Comparison of ENCODE assay signal across 9 mouse cellular contexts in genomic region chr11:67010430-67010829, GRCm38 (mm10). TPM values are rescaled to one million over a fixed set of nuclear protein-coding genes. Genes with fewer than 3 reads are reported as not detected.
DNase-seq lines count a peak whose midpoint lies in the region; ATAC-seq lines count a peak whose summit lies in the region.
"Had no signal": no experiment of that assay in that cellular context is flagged by ENCODE, and none has a peak within 500 bp of the region (broad histone marks: within the 10 kb centered on the region; RNA-seq: fewer than 3 reads in every experiment).

No protein-coding gene starts in this region.

- H3K9me3 ChIP-seq in hindbrain, embryonic 15.5 days: no peaks in the 10 kb centered on the region
- no peaks in the 10 kb centered on the region for H3K9me3 ChIP-seq in neural tube, embryonic 15.5 days (replicated peaks)
- H3K9me3 ChIP-seq: G1E had no signal

- ATAC-seq in hindbrain, embryonic 15.5 days (ENCODE audit: low FRiP score, low read depth): peak; percentile 54; the same call in 1 of the 2 replicates
- peak; percentile 55; the same call in 1 of the 2 replicates for ATAC-seq in neural tube, embryonic 15.5 days (ENCODE audit: low FRiP score)

- no peaks in the 10 kb centered on the region for H3K36me3 ChIP-seq in hindbrain, embryonic 15.5 days
- no peaks in the 10 kb centered on the region for H3K36me3 ChIP-seq in neural tube, embryonic 15.5 days
- H3K36me3 ChIP-seq: G1E had no signal

- H3K4me3 ChIP-seq in hindbrain, embryonic 15.5 days: no peak overlapping the region
- H3K4me3 ChIP-seq in neural tube, embryonic 15.5 days (replicated peaks): no peak overlapping the region

- peak overlapping the region; percentile 40; the same call in 1 of the 2 replicates for H3K27ac ChIP-seq in hindbrain, embryonic 15.5 days (replicated peaks)
- 0 out of 2 replicates have a peak overlapping the region, but pooled peaks have one; percentile 33 for H3K27ac ChIP-seq in neural tube, embryonic 15.5 days (replicated peaks)

- peaks cover 18% of the 10 kb centered on the region for H3K4me1 ChIP-seq in hindbrain, embryonic 15.5 days (replicated peaks)
- H3K4me1 ChIP-seq in neural tube, embryonic 15.5 days: peaks cover 25% of the 10 kb centered on the region

- no peak overlapping the region for H3K9ac ChIP-seq in hindbrain, embryonic 15.5 days
- H3K9ac ChIP-seq in neural tube, embryonic 15.5 days (replicated peaks): no peak overlapping the region

- 6% methylated on average over 8 of the region's 8 CpGs for WGBS in hindbrain, embryonic 15.5 days
- 7% methylated on average over 8 of the region's 8 CpGs for WGBS in neural tube, embryonic 15.5 days

- 0 out of 2 replicates have a peak overlapping the region, but pooled peaks have one; percentile 0 for H3K4me2 ChIP-seq in hindbrain, embryonic 15.5 days
- H3K4me2 ChIP-seq in neural tube, embryonic 15.5 days: peak overlapping the region; percentile 17; the same call in 1 of the 2 replicates

- peak; percentile 32 to 40 for DNase-seq in cerebellum, postnatal 14 days
- no peak for DNase-seq in cerebellum, adult 18-20 months
- peak; percentile 39 to 50 for DNase-seq in right cerebral cortex, postnatal 10 days (ENCODE audit: low spot score in 2 of 2)
- no peak for DNase-seq in right cerebral cortex, postnatal 4 days
- no peak for DNase-seq in frontal cortex, postnatal 14 days (ENCODE audit: low spot score in 2 of 2)
- DNase-seq in gastrocnemius, adult 8-10 months (ENCODE audit: low spot score in 2 of 2): no peak

- H3K27me3 ChIP-seq in hindbrain, embryonic 15.5 days: no peaks in the 10 kb centered on the region
- H3K27me3 ChIP-seq in neural tube, embryonic 15.5 days (replicated peaks): no peaks in the 10 kb centered on the region

RNA-seq across cellular contexts. Expression of gene Tmem220, which starts 14.5 kb away (rescaled TPM):
- polyA plus RNA-seq in hindbrain, embryonic 15.5 days (2015; fragmentation: Nextera tagmentation; extraction: Ambion mirVana): 0.34 and 0.67 TPM in 2 replicates
- 0.51 and 0.59 TPM in 2 replicates for polyA plus RNA-seq in neural tube, embryonic 15.5 days (2015; fragmentation: Nextera tagmentation; extraction: Ambion mirVana)
- total RNA-seq in gastrocnemius, adult 8-10 months (2022): 1 to 10 TPM in 2 of 4 experiments, under 1 TPM in 2; 0.65 to 1.2 (median 0.90) TPM

RNA-seq across cellular contexts. Expression of gene Adprm, which starts 42.0 kb away (rescaled TPM):
- polyA plus RNA-seq in hindbrain, embryonic 15.5 days (2015; fragmentation: Nextera tagmentation; extraction: Ambion mirVana): 32.6 and 33.7 TPM in 2 replicates
- polyA plus RNA-seq in neural tube, embryonic 15.5 days (2015; fragmentation: Nextera tagmentation; extraction: Ambion mirVana): 31.5 and 31.7 TPM in 2 replicates
- 1 to 10 TPM; 6.0 to 9.4 (median 6.5) TPM for total RNA-seq in gastrocnemius, adult 8-10 months (2022)

RNA-seq across cellular contexts. Expression of gene Sco1, which starts 42.0 kb away (rescaled TPM):
- 12.7 and 14.6 TPM in 2 replicates for polyA plus RNA-seq in hindbrain, embryonic 15.5 days (2015; fragmentation: Nextera tagmentation; extraction: Ambion mirVana)
- polyA plus RNA-seq in neural tube, embryonic 15.5 days (2015; fragmentation: Nextera tagmentation; extraction: Ambion mirVana): 12.3 and 12.7 TPM in 2 replicates
- 1 to 10 TPM; 6.9 to 8.8 (median 7.7) TPM for total RNA-seq in gastrocnemius, adult 8-10 months (2022)

RNA-seq across cellular contexts. Expression of gene Tmem238l, which starts 54.0 kb away (rescaled TPM):
- polyA plus RNA-seq in hindbrain, embryonic 15.5 days (2015; fragmentation: Nextera tagmentation; extraction: Ambion mirVana): not detected in 2 replicates
- polyA plus RNA-seq in neural tube, embryonic 15.5 days (2015; fragmentation: Nextera tagmentation; extraction: Ambion mirVana): not detected in 2 replicates
- not detected for total RNA-seq in gastrocnemius, adult 8-10 months (2022)
- total RNA-seq: G1E had no signal
- polyA plus RNA-seq: G1E had no signal

Comparison
In these comparisons a context has a peak if more than half of its experiments do, and no peak if none do; other contexts are left out.
1. DNase-seq: peak in cerebellum, postnatal 14 days (2 of 2) and right cerebral cortex, postnatal 10 days (2 of 2); none in cerebellum, adult 18-20 months (0 of 2), right cerebral cortex, postnatal 4 days (single experiment), frontal cortex, postnatal 14 days (0 of 2) and gastrocnemius, adult 8-10 months (0 of 2).